Mouse (Mus musculus): ENCODE data around the gene Gm13089.
"Not testable (repeated sequence)": the region's sequence is repeated elsewhere in the genome, so short reads cannot be mapped to it uniquely, and the experiment has no call there.

Gene Gm13089

GRCm38 (mm10) chr4:143702611-143703010 lies at the start of gene Gm13089:
Gm13089 (minus strand) TSS chr4:143702711.
- in situ Hi-C loops (cut with MboI; ENCODE audit: low pct_unique_long_range_greater_than_20kb in 1 of 2, low sequenced_read_pairs in 2 of 2, unreplicated experiment in 1 of 2) = no loop called here

GRCm38 (mm10) chr4:143719155-143719554 lies 16.6 kb upstream of the Gm13089 start, which contains the start of gene Gm13078:
Gm13078 (plus strand) TSS chr4:143719455.
- in situ Hi-C loops (cut with MboI; ENCODE audit: low pct_unique_long_range_greater_than_20kb in 1 of 2, low sequenced_read_pairs in 2 of 2, unreplicated experiment in 1 of 2) = no loop called here

- in situ Hi-C loops (cut with MboI; ENCODE audit: low pct_unique_long_range_greater_than_20kb in 1 of 2, low sequenced_read_pairs in 2 of 2, unreplicated experiment in 1 of 2) = not testable (repeated sequence)
Measured at GRCm38 (mm10) chr4:143657146-143657545, 45.4 kb downstream of the Gm13089 start, which contains the start of gene Gm13088. Gm13088 (minus strand) TSS chr4:143657246.
